Mouse (Mus musculus) neural tube, embryonic 12.5 days (tissue): Measurements from ENCODE around the gene 1700001C19Rik. TPM values are rescaled to one million over a fixed set of nuclear protein-coding genes. Genes with fewer than 3 reads are reported as not detected.
A peak's percentile ranks its signal among the peaks of the same experiment; 100 is the strongest.

Experiments used
- ATAC-seq: fragments of 200-750 bp; cut with Nextera tagmentation; 2 replicates; pipeline ENCODE4 v1.8.0; 2017; ENCODE audit warnings: low read depth, mild to moderate bottlenecking, moderate TSS enrichment, moderate library complexity; ENCODE audit not compliant: low FRiP score
- H3K27ac ChIP-seq: fragments of 300-500 bp; sonication (generic); 2 replicates; pipeline ENCODE4 v1.5.1; 2016
- H3K27me3 ChIP-seq: fragments of 300-500 bp; sonication (generic); replicated peaks from 2 replicates; pipeline ENCODE4 v1.6.1; 2016; ENCODE audit warnings: mild to moderate bottlenecking
- H3K36me3 ChIP-seq: fragments of 300-500 bp; sonication (generic); 2 replicates; pipeline ENCODE4 v1.6.1; 2016; ENCODE audit warnings: mild to moderate bottlenecking
- H3K4me1 ChIP-seq: fragments of 300-500 bp; sonication (generic); 2 replicates; pipeline ENCODE4 v1.6.1; 2016
- H3K4me2 ChIP-seq: fragments of 300-500 bp; sonication (generic); replicated peaks from 2 replicates; pipeline ENCODE4 v1.6.1; 2016; ENCODE audit warnings: mild to moderate bottlenecking
- H3K4me3 ChIP-seq: fragments of 300-500 bp; sonication (generic); 2 replicates; pipeline ENCODE4 v1.5.1; 2016
- H3K9ac ChIP-seq: fragments of 300-500 bp; sonication (generic); 2 replicates; pipeline ENCODE4 v1.6.1; 2016; ENCODE audit warnings: mild to moderate bottlenecking
- H3K9me3 ChIP-seq: fragments of 300-500 bp; sonication (generic); 2 replicates; pipeline ENCODE4 v1.6.1; 2016; ENCODE audit warnings: mild to moderate bottlenecking
- WGBS: fragments of 180-500 bp; shearing (Covaris S2); methylation state at CpG from one replicate; pipeline ENCODE4 v1.1.7; 2016; 5-methylcytosine and 5-hydroxymethylcytosine counted together
- polyA plus RNA-seq: library from polyadenylated mRNA; unstranded; fragments of >200 nt; fragmentation: Nextera tagmentation; extraction: Ambion mirVana; gene quantifications from 2 replicates; pipeline ENCODE4 v1.2.1, GENCODE M21; 2016

1700001C19Rik gene
- polyA plus RNA-seq: 0.37 and 0.68 TPM in 2 replicates

GRCm38 (mm10) chr17:47436907-47437547 lies at the start of gene 1700001C19Rik:
1700001C19Rik (minus strand) TSS chr17:47437376.
- WGBS: 2% methylated on average over 25 of the region's 25 CpGs
- no peak for ATAC-seq
- Histone ChIP-seq H3K27me3 (peaks cover 40% of the 10 kb centered on the region), H3K27ac (no peak within 1 kb of the TSS), H3K9me3 (no peaks in the 10 kb centered on the region), H3K4me3 (peak within 1 kb of the TSS; percentile 32), H3K4me1 (peaks cover 5% of the 10 kb centered on the region), H3K36me3 (no peaks in the 10 kb centered on the region), H3K4me2 (peak within 1 kb of the TSS; percentile 62), H3K9ac (0 out of 2 replicates have a peak within 1 kb of the TSS, but pooled peaks have one; percentile 42)

GRCm38 (mm10) chr17:47485791-47486190 lies 48.6 kb upstream of the 1700001C19Rik start:
- Histone ChIP-seq H3K36me3 (peaks cover 26% of the 10 kb centered on the region), H3K4me2 (no peak overlapping the region), H3K4me1 (peaks cover 22% of the 10 kb centered on the region), H3K27ac (no peak overlapping the region), H3K4me3 (no peak overlapping the region), H3K9me3 (no peaks in the 10 kb centered on the region), H3K9ac (no peak overlapping the region), H3K27me3 (no peaks in the 10 kb centered on the region)
- WGBS: 88% methylated on average over 3 of the region's 3 CpGs
- ATAC-seq: no peak

DNA sequence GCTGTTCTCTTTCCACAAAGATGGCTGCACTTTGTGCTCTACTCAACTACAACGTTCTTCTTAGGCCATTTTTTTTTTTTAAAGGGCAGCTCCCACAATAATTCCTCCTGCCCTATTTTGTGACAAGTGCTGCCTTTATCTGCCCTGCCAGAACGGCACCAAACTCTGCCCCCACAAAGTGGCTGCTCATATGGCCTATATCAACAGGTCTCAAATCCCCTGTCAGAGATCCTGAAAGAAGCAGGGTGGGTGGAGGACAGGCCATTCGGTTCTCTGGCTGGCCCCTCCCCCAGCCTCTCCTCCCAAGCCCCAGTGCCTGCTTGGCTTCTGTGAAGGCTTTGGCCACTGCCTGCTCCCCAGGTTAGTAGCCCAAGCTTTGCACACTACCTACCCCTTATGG lies 47.8 kb upstream of the 1700001C19Rik start:
- peaks cover 22% of the 10 kb centered on the region for H3K4me1 ChIP-seq
- no peak for ATAC-seq

DNA sequence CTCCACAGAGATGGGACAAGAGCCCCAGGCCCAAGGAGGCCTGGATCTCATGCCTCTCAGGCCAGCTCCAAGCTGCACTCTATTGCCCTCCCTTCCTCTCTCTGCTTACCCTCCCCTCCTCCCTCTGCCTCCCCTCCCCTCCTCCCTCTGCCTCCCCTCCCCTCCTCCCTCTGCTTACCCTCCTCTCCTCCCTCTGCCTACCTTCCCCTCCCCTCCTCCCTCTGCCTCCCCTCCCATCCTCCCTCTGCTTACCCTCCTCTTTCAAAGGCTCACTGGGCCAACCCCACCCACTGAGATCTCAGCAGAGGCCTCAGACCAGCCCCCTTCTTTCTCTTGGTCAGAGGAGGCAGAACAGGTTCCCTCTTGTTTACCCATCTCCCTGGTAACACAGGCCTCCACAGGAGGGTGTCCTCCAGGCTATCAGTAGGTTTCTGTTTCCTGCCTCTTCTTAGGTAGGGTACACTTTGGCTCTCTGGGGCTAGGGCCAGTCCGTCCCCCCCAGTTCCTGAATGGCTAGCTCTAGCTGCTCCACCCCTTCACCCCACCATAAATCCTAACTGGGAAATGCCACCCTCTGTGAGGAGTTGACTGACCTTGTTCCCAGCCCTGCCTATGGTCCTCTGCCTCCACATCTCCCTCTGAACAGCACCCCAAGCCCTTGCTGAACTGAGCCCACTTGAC lies 47.2 kb upstream of the 1700001C19Rik start:
- H3K36me3 ChIP-seq: peaks cover 12% of the 10 kb centered on the region
- no peak overlapping the region for H3K4me2 ChIP-seq
- peak; percentile 15; the same call in 1 of the 2 replicates for ATAC-seq
- H3K4me3 ChIP-seq: no peak overlapping the region
- no peak overlapping the region for H3K27ac ChIP-seq
- no peaks in the 10 kb centered on the region for H3K27me3 ChIP-seq
- H3K9me3 ChIP-seq: no peaks in the 10 kb centered on the region
- WGBS: 4% methylated on average over 1 of the region's 1 CpGs
- H3K9ac ChIP-seq: no peak overlapping the region
- peaks cover 22% of the 10 kb centered on the region for H3K4me1 ChIP-seq

More for the DNA sequence above, 47.8 kb upstream of the 1700001C19Rik start:
- Histone ChIP-seq H3K9me3 (no peaks in the 10 kb centered on the region), H3K4me2 (no peak overlapping the region), H3K36me3 (peaks cover 18% of the 10 kb centered on the region), H3K4me3 (no peak overlapping the region), H3K27me3 (no peaks in the 10 kb centered on the region), H3K9ac (no peak overlapping the region), H3K27ac (no peak overlapping the region; the same call in 1 of the 2 replicates)
- 7% methylated on average over 3 of the region's 3 CpGs for WGBS

- no peak for ATAC-seq
- 48% methylated on average over 2 of the region's 2 CpGs for WGBS
- no peaks in the 10 kb centered on the region for H3K27me3 ChIP-seq
Observed at GRCm38 (mm10) chr17:47482401-47482800, 45.2 kb upstream of the 1700001C19Rik start.

GRCm38 (mm10) chr17:47479887-47480286 lies 42.7 kb upstream of the 1700001C19Rik start:
- ATAC-seq: no peak
- no peak overlapping the region for H3K4me2 ChIP-seq
- no peak overlapping the region for H3K27ac ChIP-seq

More at GRCm38 (mm10) chr17:47482401-47482800, 45.2 kb upstream of the 1700001C19Rik start:
- Histone ChIP-seq H3K4me3 (no peak overlapping the region), H3K36me3 (no peaks in the 10 kb centered on the region), H3K27ac (no peak overlapping the region), H3K9me3 (no peaks in the 10 kb centered on the region), H3K9ac (no peak overlapping the region), H3K4me1 (peaks cover 22% of the 10 kb centered on the region), H3K4me2 (no peak overlapping the region)

GRCm38 (mm10) chr17:47475714-47476113 lies 38.5 kb upstream of the 1700001C19Rik start:
- H3K27me3 ChIP-seq: no peaks in the 10 kb centered on the region
- H3K4me3 ChIP-seq: no peak overlapping the region
- H3K9me3 ChIP-seq: no peaks in the 10 kb centered on the region
- no peak for ATAC-seq
- WGBS: 63% methylated on average over 3 of the region's 3 CpGs
- H3K36me3 ChIP-seq: no peaks in the 10 kb centered on the region
- no peak overlapping the region for H3K27ac ChIP-seq
- no peaks in the 10 kb centered on the region for H3K4me1 ChIP-seq
- H3K9ac ChIP-seq: no peak overlapping the region
- no peak overlapping the region for H3K4me2 ChIP-seq

More at GRCm38 (mm10) chr17:47479887-47480286, 42.7 kb upstream of the 1700001C19Rik start:
- WGBS: 73% methylated on average over 3 of the region's 3 CpGs
- Histone ChIP-seq H3K27me3 (no peaks in the 10 kb centered on the region), H3K4me1 (peaks cover 11% of the 10 kb centered on the region; the same call in 1 of the 2 replicates), H3K9me3 (no peaks in the 10 kb centered on the region), H3K9ac (no peak overlapping the region), H3K36me3 (no peaks in the 10 kb centered on the region), H3K4me3 (no peak overlapping the region)

DNA sequence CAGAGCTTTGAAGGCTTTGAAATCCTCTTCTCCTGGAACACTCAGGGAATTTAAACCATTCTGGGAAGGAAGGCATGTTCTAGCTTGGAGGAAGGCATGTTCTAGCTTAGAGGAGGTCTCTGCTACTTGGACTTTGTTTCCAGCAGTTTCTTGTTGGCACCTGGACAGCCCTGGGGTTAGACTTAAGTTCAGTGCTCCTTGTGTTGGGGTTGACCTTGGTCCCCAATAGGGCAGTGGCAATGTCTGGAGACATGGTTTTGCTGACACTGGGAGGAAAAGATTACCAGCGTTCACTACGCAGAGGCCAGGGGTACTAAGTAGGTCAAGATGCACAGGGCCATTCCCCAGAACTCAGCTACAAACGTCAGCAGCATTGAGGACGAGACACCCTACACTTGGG lies 38.0 kb upstream of the 1700001C19Rik start:
- no peak overlapping the region for H3K27ac ChIP-seq
- WGBS: 86% methylated on average over 4 of the region's 4 CpGs
- no peaks in the 10 kb centered on the region for H3K9me3 ChIP-seq
- no peak overlapping the region for H3K4me3 ChIP-seq
- no peaks in the 10 kb centered on the region for H3K36me3 ChIP-seq
- no peak overlapping the region for H3K9ac ChIP-seq
- no peak for ATAC-seq
- no peaks in the 10 kb centered on the region for H3K27me3 ChIP-seq
- no peaks in the 10 kb centered on the region for H3K4me1 ChIP-seq
- H3K4me2 ChIP-seq: no peak overlapping the region

DNA sequence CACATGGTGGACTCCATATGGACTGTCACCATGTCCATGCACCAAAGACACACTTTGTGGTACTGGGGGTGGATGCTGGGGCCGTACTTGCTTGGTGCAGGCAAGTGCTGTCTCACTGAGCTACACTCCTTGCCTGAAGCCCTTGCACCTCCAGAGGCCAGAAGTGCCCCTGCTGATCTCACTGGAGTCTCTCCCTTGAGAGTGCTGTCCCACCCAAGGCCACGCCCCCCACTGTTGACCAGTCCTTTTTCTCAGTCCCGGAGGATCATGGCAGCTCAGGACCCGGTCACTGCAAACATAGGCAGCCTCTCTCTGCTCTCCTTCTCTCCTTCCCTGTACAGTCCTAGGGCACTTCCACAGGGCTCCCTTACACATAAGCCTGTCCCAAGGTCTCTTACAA lies 37.1 kb upstream of the 1700001C19Rik start:
- Histone ChIP-seq H3K36me3 (no peaks in the 10 kb centered on the region), H3K4me1 (no peaks in the 10 kb centered on the region), H3K27ac (no peak overlapping the region), H3K4me2 (no peak overlapping the region), H3K9me3 (no peaks in the 10 kb centered on the region), H3K4me3 (no peak overlapping the region), H3K9ac (no peak overlapping the region), H3K27me3 (peaks cover 3% of the 10 kb centered on the region)
- 85% methylated on average over 4 of the region's 4 CpGs for WGBS
- no peak for ATAC-seq

DNA sequence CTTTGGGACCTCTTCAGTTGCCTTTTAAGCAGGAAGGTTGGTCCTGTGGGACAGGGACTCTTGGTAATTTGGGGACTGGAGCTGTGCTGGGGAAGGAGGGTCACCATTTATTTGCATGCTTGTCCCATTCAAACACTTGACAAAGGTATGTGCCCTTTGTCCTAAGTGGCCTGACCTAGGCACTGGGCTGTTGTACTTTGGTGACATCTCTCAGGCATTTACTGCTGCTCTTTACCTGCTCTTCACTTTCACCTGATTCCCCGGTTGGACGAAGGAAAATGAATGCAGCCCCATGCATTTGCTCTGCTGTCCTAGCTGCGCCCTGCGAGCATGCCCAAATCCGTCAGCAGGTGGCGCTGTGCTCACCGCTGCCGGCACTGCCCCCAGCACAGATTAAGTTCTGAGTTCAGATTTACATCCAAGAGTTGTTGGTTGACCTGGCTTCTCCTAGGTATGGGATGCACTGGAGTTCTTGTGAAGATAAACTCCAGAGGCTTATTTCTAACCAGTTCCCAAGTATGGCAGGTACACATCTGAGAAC lies 36.3 kb upstream of the 1700001C19Rik start:
- H3K4me1 ChIP-seq: no peaks in the 10 kb centered on the region
- no peak for ATAC-seq
- no peaks in the 10 kb centered on the region for H3K36me3 ChIP-seq
- no peak overlapping the region for H3K4me2 ChIP-seq
- H3K9ac ChIP-seq: no peak overlapping the region
- WGBS: 10% methylated on average over 8 of the region's 8 CpGs
- peaks cover 11% of the 10 kb centered on the region for H3K27me3 ChIP-seq
- no peaks in the 10 kb centered on the region for H3K9me3 ChIP-seq
- H3K27ac ChIP-seq: no peak overlapping the region
- no peak overlapping the region for H3K4me3 ChIP-seq

- Histone ChIP-seq H3K4me3 (no peak overlapping the region), H3K9ac (no peak overlapping the region), H3K9me3 (no peaks in the 10 kb centered on the region), H3K27me3 (peaks cover 19% of the 10 kb centered on the region), H3K4me1 (no peaks in the 10 kb centered on the region), H3K4me2 (no peak overlapping the region), H3K27ac (no peak overlapping the region), H3K36me3 (no peaks in the 10 kb centered on the region)
- WGBS: 43% methylated on average over 15 of the region's 15 CpGs
- ATAC-seq: no peak
Observed at GRCm38 (mm10) chr17:47472435-47473350, 35.5 kb upstream of the 1700001C19Rik start.
